Mouse (Mus musculus) thymus, adult 2 months (tissue): Measurements from ENCODE around the gene Tbx6.

ENCODE experiments used
- CTCF ChIP-seq: fragments of 200-500 bp; IDR thresholded peaks from 2 replicates; pipeline ENCODE4 v1.5.1; 2012; ENCODE audit warnings: mild to moderate bottlenecking, control low read depth, low read length, moderate library complexity, borderline replicate concordance; ENCODE audit not compliant: control insufficient read depth, poor library complexity, insufficient read depth; ENCODE audit errors: extremely low read depth
- POLR2A ChIP-seq: fragments of 200-500 bp; IDR thresholded peaks from 2 replicates; pipeline ENCODE4 v1.6.1; 2012; ENCODE audit warnings: mild to moderate bottlenecking, low read length, control low read depth, moderate library complexity; ENCODE audit not compliant: control insufficient read depth, poor library complexity, insufficient read depth; ENCODE audit errors: extremely low read depth

- TF ChIP-seq POLR2A, result no peak
- no peak for TF ChIP-seq CTCF
Measured at GRCm38 (mm10) chr7:126823202-126823711, 42.0 kb downstream of the Tbx6 start.
